Mouse (Mus musculus) forebrain, embryonic 16.5 days (tissue): Measurements from ENCODE around the gene Cysrt1. TPM values are rescaled to one million over a fixed set of nuclear protein-coding genes. Genes with fewer than 3 reads are reported as not detected.

Source experiments
- ATAC-seq: fragments of 200-750 bp; cut with Nextera tagmentation; 2 replicates; pipeline ENCODE4 v1.8.0; 2017; ENCODE audit warnings: mild to moderate bottlenecking, moderate library complexity
- H3K27ac ChIP-seq: fragments of 300-500 bp; sonication (generic); 2 replicates; pipeline ENCODE4 v1.5.1; 2014; ENCODE audit warnings: low read length, control low read depth
- H3K27me3 ChIP-seq: fragments of 300-500 bp; sonication (generic); replicated peaks from 2 replicates; pipeline ENCODE4 v1.6.1; 2014; ENCODE audit warnings: low read length; ENCODE audit not compliant: control insufficient read depth, insufficient read depth
- H3K36me3 ChIP-seq: fragments of 300-500 bp; sonication (generic); 2 replicates; pipeline ENCODE4 v1.6.1; 2014; ENCODE audit not compliant: control insufficient read depth, insufficient read depth
- H3K4me1 ChIP-seq: fragments of 300-500 bp; sonication (generic); replicated peaks from 2 replicates; pipeline ENCODE4 v1.6.1; 2014; ENCODE audit warnings: low read length; ENCODE audit not compliant: control insufficient read depth, insufficient read depth
- H3K4me2 ChIP-seq: fragments of 300-500 bp; sonication (generic); 2 replicates; pipeline ENCODE4 v1.6.1; 2014; ENCODE audit warnings: mild to moderate bottlenecking, low read length, control low read depth
- H3K4me3 ChIP-seq: fragments of 300-500 bp; sonication (generic); replicated peaks from 2 replicates; pipeline ENCODE4 v1.5.1; 2014; ENCODE audit warnings: mild to moderate bottlenecking, low read length, control low read depth
- H3K9ac ChIP-seq: fragments of 300-500 bp; sonication (generic); replicated peaks from 2 replicates; pipeline ENCODE4 v1.6.1; 2014; ENCODE audit warnings: low read depth, low read length, control low read depth
- H3K9me3 ChIP-seq: fragments of 300-500 bp; sonication (generic); 2 replicates; pipeline ENCODE4 v1.6.1; 2016; ENCODE audit warnings: low read length; ENCODE audit not compliant: control insufficient read depth
- WGBS: fragments of 180-500 bp; shearing (Covaris S2); extraction: QIAGEN DNeasy Blood & Tissue Kit; methylation state at CpG from one replicate; pipeline ENCODE4 v1.1.7; 2014; 5-methylcytosine and 5-hydroxymethylcytosine counted together
- polyA plus RNA-seq: library from polyadenylated mRNA; unstranded; fragments of >200 nt; fragmentation: Nextera tagmentation; extraction: Ambion mirVana; gene quantifications from 2 replicates; pipeline ENCODE4 v1.2.1, GENCODE M21; 2015

Cysrt1 gene
- polyA plus RNA-seq, 1 experiment from 2014 or later, result 0.33 TPM

DNA sequence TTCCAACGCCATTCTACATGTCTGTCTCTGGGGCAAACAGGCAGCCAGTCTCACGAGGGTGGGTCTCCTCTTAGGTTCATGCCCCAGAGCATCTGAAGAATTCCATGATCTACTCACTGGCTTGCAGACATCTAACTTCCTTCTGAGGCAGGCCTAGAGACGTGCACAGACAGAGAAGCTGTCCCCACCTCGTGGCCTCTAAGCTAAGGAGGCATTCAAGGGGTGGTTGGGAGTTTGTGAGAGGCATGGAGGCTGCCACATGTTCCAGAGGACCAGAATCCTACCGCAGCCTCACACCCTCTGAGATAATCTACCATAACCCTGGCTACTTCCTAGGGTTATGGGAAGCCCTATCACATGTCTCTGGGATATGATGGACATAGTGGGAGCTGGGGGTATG lies 48.2 kb downstream of the Cysrt1 start:
- Histone ChIP-seq H3K4me3 (no peak overlapping the region), H3K4me1 (peaks cover 3% of the 10 kb centered on the region; the same call in 1 of the 2 replicates), H3K9me3 (no peaks in the 10 kb centered on the region), H3K4me2 (no peak overlapping the region), H3K9ac (no peak overlapping the region), H3K27ac (no peak overlapping the region), H3K27me3 (peaks cover 21% of the 10 kb centered on the region), H3K36me3 (no peaks in the 10 kb centered on the region)
- no peak for ATAC-seq
- 80% methylated on average over 5 of the region's 5 CpGs for WGBS

DNA sequence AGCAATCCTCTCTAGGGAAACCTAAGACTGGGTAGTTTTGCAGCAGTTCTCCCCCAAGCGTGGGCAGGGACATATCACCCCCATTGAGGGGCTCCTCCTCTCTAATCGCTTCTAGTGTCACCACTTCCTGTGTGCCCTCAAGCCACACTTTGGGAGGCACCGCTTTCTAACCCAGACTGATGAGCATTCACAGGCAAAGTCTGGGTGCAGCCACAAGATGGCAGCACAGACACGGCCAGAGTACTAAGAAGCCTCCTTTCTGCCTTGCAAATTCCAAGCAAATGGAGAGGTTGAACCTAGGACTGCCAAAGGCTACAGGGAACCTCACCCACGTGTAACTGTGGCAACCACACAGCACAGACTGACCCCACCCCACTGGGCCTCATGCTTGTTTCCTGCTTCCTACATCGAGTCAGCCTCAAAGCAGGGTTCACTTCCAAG lies 48.9 kb downstream of the Cysrt1 start:
- Histone ChIP-seq H3K27ac (no peak overlapping the region), H3K4me3 (no peak overlapping the region), H3K4me1 (peaks cover 3% of the 10 kb centered on the region; the same call in 1 of the 2 replicates), H3K9ac (no peak overlapping the region), H3K27me3 (peaks cover 21% of the 10 kb centered on the region), H3K36me3 (no peaks in the 10 kb centered on the region), H3K4me2 (no peak overlapping the region), H3K9me3 (no peaks in the 10 kb centered on the region)
- peak; percentile 73 for ATAC-seq
- WGBS, result under 1% methylated on average over 6 of the region's 6 CpGs

Other genes starting within 250 kb of the Cysrt1 start
- gene Nsmf, start 188.1 kb downstream of the Cysrt1 start, polyA plus RNA-seq, result 186 and 223 TPM in 2 replicates
- not detected in 2 replicates for gene Entpd8, start 162.1 kb downstream of the Cysrt1 start, polyA plus RNA-seq
- gene Noxa1, start 147.3 kb downstream of the Cysrt1 start, polyA plus RNA-seq, result not detected in 2 replicates
- gene Nrarp, start 61.7 kb downstream of the Cysrt1 start, polyA plus RNA-seq, result 15.8 and 22.0 TPM in 2 replicates
- 0.85 and 1.6 TPM in 2 replicates for gene Tor4a, start 45.6 kb downstream of the Cysrt1 start, polyA plus RNA-seq
- 91.7 and 101 TPM in 2 replicates for gene Nelfb, start 31.0 kb downstream of the Cysrt1 start, polyA plus RNA-seq
- not detected in 2 replicates for gene Stpg3, start 27.8 kb downstream of the Cysrt1 start, polyA plus RNA-seq
- not detected in 2 replicates for gene Fam166a, start 23.7 kb downstream of the Cysrt1 start, polyA plus RNA-seq
- gene Tubb4b, start 17.8 kb downstream of the Cysrt1 start, polyA plus RNA-seq, result 394 TPM in 2 replicates
- not detected in 2 replicates for gene Slc34a3, start 8.1 kb downstream of the Cysrt1 start, polyA plus RNA-seq
- not detected in 2 replicates for gene Rnf224, start 5.7 kb downstream of the Cysrt1 start, polyA plus RNA-seq
- 91.6 and 106 TPM in 2 replicates for gene Rnf208, start 197 bp downstream of the Cysrt1 start, polyA plus RNA-seq
- gene AL732309.1, start 4.4 kb upstream of the Cysrt1 start, polyA plus RNA-seq, result 5.8 and 9.0 TPM in 2 replicates
- gene Tmem203, start 13.0 kb upstream of the Cysrt1 start, polyA plus RNA-seq, result 16.0 and 16.2 TPM in 2 replicates
- gene Tprn, start 20.2 kb upstream of the Cysrt1 start, polyA plus RNA-seq, result 14.8 and 16.4 TPM in 2 replicates
- gene Ssna1, start 30.0 kb upstream of the Cysrt1 start, polyA plus RNA-seq, result 199 and 204 TPM in 2 replicates
- 150 and 159 TPM in 2 replicates for gene Anapc2, start 30.0 kb upstream of the Cysrt1 start, polyA plus RNA-seq
- not detected in 2 replicates for gene Tmem210, start 45.7 kb upstream of the Cysrt1 start, polyA plus RNA-seq
- gene Lrrc26, start 47.5 kb upstream of the Cysrt1 start, polyA plus RNA-seq, result 0.21 TPM in 1 of 2 replicates, not detected in the other
- gene Grin1, start 76.7 kb upstream of the Cysrt1 start, polyA plus RNA-seq, result 19.0 and 29.4 TPM in 2 replicates
- gene Man1b1, start 89.9 kb upstream of the Cysrt1 start, polyA plus RNA-seq, result 50.6 and 54.6 TPM in 2 replicates
- gene Dpp7, start 113.9 kb upstream of the Cysrt1 start, polyA plus RNA-seq, result 21.5 and 26.9 TPM in 2 replicates
- gene Uap1l1, start 123.2 kb upstream of the Cysrt1 start, polyA plus RNA-seq, result 3.3 and 7.5 TPM in 2 replicates
- gene Sapcd2, start 129.9 kb upstream of the Cysrt1 start, polyA plus RNA-seq, result 23.8 and 29.9 TPM in 2 replicates
- gene Entpd2, start 153.4 kb upstream of the Cysrt1 start, polyA plus RNA-seq, result 5.2 and 6.2 TPM in 2 replicates
- 384 and 515 TPM in 2 replicates for gene Npdc1, start 156.9 kb upstream of the Cysrt1 start, polyA plus RNA-seq
- gene Fut7, start 180.8 kb upstream of the Cysrt1 start, polyA plus RNA-seq, result 0.31 TPM in 1 of 2 replicates, not detected in the other
- 12.2 and 14.9 TPM in 2 replicates for gene Abca2, start 186.3 kb upstream of the Cysrt1 start, polyA plus RNA-seq
- gene Clic3, start 214.4 kb upstream of the Cysrt1 start, polyA plus RNA-seq, result 2.4 and 4.6 TPM in 2 replicates
- 89.2 and 108 TPM in 2 replicates for gene Paxx, start 218.6 kb upstream of the Cysrt1 start, polyA plus RNA-seq
- gene Ptgds, start 227.6 kb upstream of the Cysrt1 start, polyA plus RNA-seq, result 212 and 217 TPM in 2 replicates